In the genomic region with DNA sequence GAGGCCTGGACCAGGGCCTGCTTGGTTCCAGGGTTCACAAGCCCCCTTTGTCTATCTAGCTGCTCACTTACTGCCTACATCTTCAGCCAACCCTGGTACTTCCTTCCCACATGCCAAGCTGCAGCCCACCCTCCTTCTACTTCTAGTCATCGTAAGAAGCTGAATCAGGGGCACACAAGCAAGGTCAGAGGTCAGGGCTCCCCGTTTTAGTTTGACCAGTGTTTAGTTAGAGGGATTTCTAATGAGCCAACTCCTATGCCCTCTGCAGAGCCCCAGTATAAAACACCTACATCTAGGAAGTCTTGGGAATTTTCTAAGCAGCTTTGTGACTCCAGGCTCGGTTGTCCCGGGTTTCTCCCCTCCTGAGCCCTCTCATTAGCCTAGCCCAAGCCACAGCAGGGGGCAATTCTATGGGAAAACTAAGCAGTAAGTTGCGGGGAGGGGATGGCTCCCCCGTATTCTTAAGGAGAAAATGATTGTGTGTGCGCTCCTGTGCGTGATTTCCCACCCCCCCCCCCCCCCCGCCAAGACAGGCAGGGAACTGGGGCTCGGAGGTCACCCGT, we compare ENCODE assay signal across 7 mouse cellular contexts. TPM values are rescaled to one million over a fixed set of nuclear protein-coding genes. Genes with fewer than 3 reads are reported as not detected.
DNase-seq lines count a peak whose midpoint lies in the region; ATAC-seq lines count a peak whose summit lies in the region.

No protein-coding gene starts in this region.

- peak overlapping the region; percentile 75 for H3K4me2 ChIP-seq in embryonic facial prominence, embryonic 13.5 days
- H3K4me2 ChIP-seq in intestine, embryonic 15.5 days (replicated peaks) = peak overlapping the region; percentile 82
- peak overlapping the region; percentile 81 for H3K4me2 ChIP-seq in neural tube, embryonic 15.5 days

- peaks cover 25% of the 10 kb centered on the region for H3K36me3 ChIP-seq in megakaryocyte, embryonic 14.5 days (replicated peaks; ENCODE audit: low read length)
- peaks cover 23% of the 10 kb centered on the region for H3K36me3 ChIP-seq in embryonic facial prominence, embryonic 13.5 days
- peaks cover 12% of the 10 kb centered on the region for H3K36me3 ChIP-seq in intestine, embryonic 15.5 days
- peaks cover 20% of the 10 kb centered on the region for H3K36me3 ChIP-seq in neural tube, embryonic 15.5 days

- peaks cover 29% of the 10 kb centered on the region for H3K27me3 ChIP-seq in megakaryocyte, embryonic 14.5 days (replicated peaks)
- peaks cover 10% of the 10 kb centered on the region; the same call in 1 of the 2 replicates for H3K27me3 ChIP-seq in embryonic facial prominence, embryonic 13.5 days
- H3K27me3 ChIP-seq in intestine, embryonic 15.5 days (replicated peaks) = 0 out of 2 replicates have a peak, but pooled peaks cover 3% of the 10 kb centered on the region
- peaks cover 36% of the 10 kb centered on the region for H3K27me3 ChIP-seq in neural tube, embryonic 15.5 days (replicated peaks)

- H3K9me3 ChIP-seq in megakaryocyte, embryonic 14.5 days = 0 out of 2 replicates have a peak, but pooled peaks cover 4% of the 10 kb centered on the region
- H3K9me3 ChIP-seq in embryonic facial prominence, embryonic 13.5 days = no peaks in the 10 kb centered on the region
- no peaks in the 10 kb centered on the region for H3K9me3 ChIP-seq in intestine, embryonic 15.5 days
- H3K9me3 ChIP-seq in neural tube, embryonic 15.5 days (replicated peaks) = no peaks in the 10 kb centered on the region

- H3K4me3 ChIP-seq in megakaryocyte, embryonic 14.5 days (replicated peaks) = peak overlapping the region; percentile 92
- H3K4me3 ChIP-seq in embryonic facial prominence, embryonic 13.5 days = peak overlapping the region; percentile 44
- H3K4me3 ChIP-seq in intestine, embryonic 15.5 days (replicated peaks) = peak overlapping the region; percentile 44
- peak overlapping the region; percentile 43 for H3K4me3 ChIP-seq in neural tube, embryonic 15.5 days (replicated peaks)

- WGBS in embryonic facial prominence, embryonic 13.5 days = under 1% methylated on average over 10 of the region's 11 CpGs
- WGBS in intestine, embryonic 15.5 days = 5% methylated on average over 11 of the region's 11 CpGs
- under 1% methylated on average over 10 of the region's 11 CpGs for WGBS in neural tube, embryonic 15.5 days

- peak overlapping the region; percentile 38; the same call in 1 of the 2 replicates for H3K9ac ChIP-seq in embryonic facial prominence, embryonic 13.5 days
- peak overlapping the region; percentile 26; the same call in 1 of the 2 replicates for H3K9ac ChIP-seq in intestine, embryonic 15.5 days
- H3K9ac ChIP-seq in neural tube, embryonic 15.5 days (replicated peaks) = peak overlapping the region; percentile 32; the same call in 1 of the 2 replicates

- ATAC-seq in megakaryocyte, adult 5-6 weeks (ENCODE audit: poor library complexity, severe bottlenecking) = no peak
- 0 out of 2 replicates have a peak, but pooled peaks have one; percentile 1 for ATAC-seq in embryonic facial prominence, embryonic 13.5 days (ENCODE audit: insufficient number of reproducible peaks, insufficient read depth, low FRiP score, low TSS enrichment, low read depth)
- ATAC-seq in intestine, embryonic 15.5 days = 0 out of 2 replicates have a peak, but pooled peaks have one; percentile 0
- peak; percentile 15; the same call in 1 of the 2 replicates for ATAC-seq in neural tube, embryonic 15.5 days (ENCODE audit: low FRiP score)

- H3K4me1 ChIP-seq in megakaryocyte, embryonic 14.5 days = peaks cover 77% of the 10 kb centered on the region
- peaks cover 76% of the 10 kb centered on the region for H3K4me1 ChIP-seq in embryonic facial prominence, embryonic 13.5 days
- peaks cover 61% of the 10 kb centered on the region for H3K4me1 ChIP-seq in intestine, embryonic 15.5 days (replicated peaks)
- H3K4me1 ChIP-seq in neural tube, embryonic 15.5 days = peaks cover 64% of the 10 kb centered on the region

- peak overlapping the region; percentile 95 for H3K27ac ChIP-seq in embryonic facial prominence, embryonic 13.5 days
- peak overlapping the region; percentile 82 for H3K27ac ChIP-seq in intestine, embryonic 15.5 days
- peak overlapping the region; percentile 88 for H3K27ac ChIP-seq in neural tube, embryonic 15.5 days (replicated peaks)

- DNase-seq in layer of hippocampus, postnatal 14 days (ENCODE audit: low spot score in 2 of 2) = no peak
- DNase-seq in Muller cell, postnatal 12 days (ENCODE audit: inconsistent ontology term) = no peak

RNA-seq across cellular contexts. Expression of a gene that starts 4.0 kb away (rescaled TPM):
- polyA plus RNA-seq in megakaryocyte, embryonic 14.5 days (2012; ENCODE audit: insufficient read depth, low replicate concordance) = 18.9 and 34.3 TPM in 2 replicates
- 1.1 and 3.3 TPM in 2 replicates for total RNA-seq in megakaryocyte, adult 5-6 weeks (2015)
- total RNA-seq in megakaryocyte, adult 5-6 weeks (2017) = 0.51 and 1.8 TPM in 2 replicates
- 63.4 and 71.4 TPM in 2 replicates for polyA plus RNA-seq in embryonic facial prominence, embryonic 13.5 days (2015; fragmentation: Nextera tagmentation; extraction: Ambion mirVana)
- polyA plus RNA-seq in intestine, embryonic 15.5 days (2015; fragmentation: Nextera tagmentation; extraction: Ambion mirVana) = 14.5 and 17.8 TPM in 2 replicates
- 41.8 and 49.9 TPM in 2 replicates for polyA plus RNA-seq in neural tube, embryonic 15.5 days (2015; fragmentation: Nextera tagmentation; extraction: Ambion mirVana)
- 10 to 100 TPM; 23.3 to 25.9 TPM for total RNA-seq in layer of hippocampus, postnatal 14 days (2021)

RNA-seq across cellular contexts. Expression of a gene that starts 11.0 kb away (rescaled TPM):
- polyA plus RNA-seq in megakaryocyte, embryonic 14.5 days (2012; ENCODE audit: insufficient read depth, low replicate concordance) = 2,412 and 5,687 TPM in 2 replicates
- total RNA-seq in megakaryocyte, adult 5-6 weeks (2015) = 345 and 384 TPM in 2 replicates
- total RNA-seq in megakaryocyte, adult 5-6 weeks (2017) = 238 and 282 TPM in 2 replicates
- 464 and 465 TPM in 2 replicates for polyA plus RNA-seq in embryonic facial prominence, embryonic 13.5 days (2015; fragmentation: Nextera tagmentation; extraction: Ambion mirVana)
- polyA plus RNA-seq in intestine, embryonic 15.5 days (2015; fragmentation: Nextera tagmentation; extraction: Ambion mirVana) = 743 and 808 TPM in 2 replicates
- 771 and 825 TPM in 2 replicates for polyA plus RNA-seq in neural tube, embryonic 15.5 days (2015; fragmentation: Nextera tagmentation; extraction: Ambion mirVana)
- 100 to 1,000 TPM; 639 to 673 TPM for total RNA-seq in layer of hippocampus, postnatal 14 days (2021)

RNA-seq across cellular contexts. Expression of a gene that starts 25.3 kb away (rescaled TPM):
- polyA plus RNA-seq in megakaryocyte, embryonic 14.5 days (2012; ENCODE audit: insufficient read depth, low replicate concordance) = 7.3 and 10.2 TPM in 2 replicates
- total RNA-seq in megakaryocyte, adult 5-6 weeks (2015) = 4.9 and 7.8 TPM in 2 replicates
- 7.1 and 8.1 TPM in 2 replicates for total RNA-seq in megakaryocyte, adult 5-6 weeks (2017)
- polyA plus RNA-seq in embryonic facial prominence, embryonic 13.5 days (2015; fragmentation: Nextera tagmentation; extraction: Ambion mirVana) = 84.2 and 90.1 TPM in 2 replicates
- polyA plus RNA-seq in intestine, embryonic 15.5 days (2015; fragmentation: Nextera tagmentation; extraction: Ambion mirVana) = 245 and 269 TPM in 2 replicates
- 91.1 and 102 TPM in 2 replicates for polyA plus RNA-seq in neural tube, embryonic 15.5 days (2015; fragmentation: Nextera tagmentation; extraction: Ambion mirVana)
- total RNA-seq in layer of hippocampus, postnatal 14 days (2021) = 100 to 1,000 TPM; 120 to 121 TPM

RNA-seq across cellular contexts. Expression of a gene that starts 30.6 kb away (rescaled TPM):
- polyA plus RNA-seq in megakaryocyte, embryonic 14.5 days (2012; ENCODE audit: insufficient read depth, low replicate concordance) = 69.5 and 166 TPM in 2 replicates
- total RNA-seq in megakaryocyte, adult 5-6 weeks (2015) = 1.9 and 8.9 TPM in 2 replicates
- total RNA-seq in megakaryocyte, adult 5-6 weeks (2017) = 6.5 and 11.4 TPM in 2 replicates
- 12.8 and 17.2 TPM in 2 replicates for polyA plus RNA-seq in embryonic facial prominence, embryonic 13.5 days (2015; fragmentation: Nextera tagmentation; extraction: Ambion mirVana)
- polyA plus RNA-seq in intestine, embryonic 15.5 days (2015; fragmentation: Nextera tagmentation; extraction: Ambion mirVana) = 19.9 and 26.0 TPM in 2 replicates
- 5.7 and 7.3 TPM in 2 replicates for polyA plus RNA-seq in neural tube, embryonic 15.5 days (2015; fragmentation: Nextera tagmentation; extraction: Ambion mirVana)
- 1 to 10 TPM; 2.0 to 3.5 TPM for total RNA-seq in layer of hippocampus, postnatal 14 days (2021)

RNA-seq across cellular contexts. Expression of a gene that starts 35.8 kb away (rescaled TPM):
- polyA plus RNA-seq in megakaryocyte, embryonic 14.5 days (2012; ENCODE audit: insufficient read depth, low replicate concordance) = not detected in 2 replicates
- total RNA-seq in megakaryocyte, adult 5-6 weeks (2015) = 1.7 and 2.0 TPM in 2 replicates
- total RNA-seq in megakaryocyte, adult 5-6 weeks (2017) = 2.3 and 2.4 TPM in 2 replicates
- polyA plus RNA-seq in embryonic facial prominence, embryonic 13.5 days (2015; fragmentation: Nextera tagmentation; extraction: Ambion mirVana) = 1.3 and 2.0 TPM in 2 replicates
- 0.85 and 1.00 TPM in 2 replicates for polyA plus RNA-seq in intestine, embryonic 15.5 days (2015; fragmentation: Nextera tagmentation; extraction: Ambion mirVana)
- polyA plus RNA-seq in neural tube, embryonic 15.5 days (2015; fragmentation: Nextera tagmentation; extraction: Ambion mirVana) = 1.3 and 2.3 TPM in 2 replicates
- total RNA-seq in layer of hippocampus, postnatal 14 days (2021) = 1 to 10 TPM; 2.6 to 2.8 TPM
